Mouse (Mus musculus) olfactory bulb, adult 2 months (tissue): ENCODE data around the gene Ttll3.

Source experiments
- CTCF ChIP-seq: fragments of 200-500 bp; IDR thresholded peaks from 2 replicates; pipeline ENCODE4 v1.5.1; 2012; ENCODE audit warnings: low read depth, mild to moderate bottlenecking, low read length, moderate library complexity; ENCODE audit not compliant: insufficient read depth
- POLR2A ChIP-seq: fragments of 200-500 bp; IDR thresholded peaks from 2 replicates; pipeline ENCODE4 v1.6.1; 2012; ENCODE audit warnings: mild to moderate bottlenecking, low read depth, low read length, moderate library complexity; ENCODE audit not compliant: insufficient read depth

GRCm38 (mm10) chr6:113442087-113442441, 53.0 kb downstream of the Ttll3 start:
- TF ChIP-seq POLR2A, result no peak
- no peak for TF ChIP-seq CTCF
